Mouse (Mus musculus) megakaryocyte, embryonic 14.5 days (primary cell): ENCODE measurements around the gene Tmem156. TPM values are rescaled to one million over a fixed set of nuclear protein-coding genes. Genes with fewer than 3 reads are reported as not detected.
A peak's percentile ranks its signal among the peaks of the same experiment; 100 is the strongest.

ENCODE experiments used
- H3K27me3 ChIP-seq: replicated peaks from 2 replicates; pipeline ENCODE3; 2012; ENCODE audit warnings: inconsistent platforms
- H3K36me3 ChIP-seq: replicated peaks from 2 replicates; pipeline ENCODE3; 2012; ENCODE audit warnings: low read length, inconsistent platforms, mixed read lengths
- H3K4me1 ChIP-seq: 2 replicates; pipeline ENCODE4 v1.6.1; 2012; ENCODE audit warnings: inconsistent platforms
- H3K4me3 ChIP-seq: replicated peaks from 2 replicates; pipeline ENCODE3; 2012; ENCODE audit warnings: moderate library complexity, mild to moderate bottlenecking, inconsistent platforms
- H3K9me3 ChIP-seq: 2 replicates; pipeline ENCODE4 v1.6.1; 2012; ENCODE audit warnings: inconsistent platforms
- FLI1 ChIP-seq: IDR thresholded peaks from 2 replicates; pipeline ENCODE4 v1.6.1; 2012; ENCODE audit warnings: low read length, inconsistent platforms, mixed read lengths
- GATA1 ChIP-seq: IDR thresholded peaks from 3 replicates; pipeline ENCODE4 v1.6.1; 2012; ENCODE audit warnings: mixed read lengths, low read length, inconsistent platforms, borderline replicate concordance
- polyA plus RNA-seq: library from polyadenylated mRNA; stranded (reverse); fragments of >175 nt; gene quantifications from 2 replicates; pipeline ENCODE4 v1.2.3, GENCODE M21; 2012; ENCODE audit warnings: low replicate concordance; ENCODE audit not compliant: insufficient read depth

Tmem156 gene
- polyA plus RNA-seq, 1 experiment, result not detected

- Histone ChIP-seq H3K9me3 (0 out of 2 replicates have a peak, but pooled peaks cover 3% of the 10 kb centered on the region), H3K4me1 (peaks cover 55% of the 10 kb centered on the region), H3K36me3 (peaks cover 2% of the 10 kb centered on the region), H3K27me3 (peaks cover 3% of the 10 kb centered on the region), H3K4me3 (peak overlapping the region; percentile 75)
- TF ChIP-seq FLI1, result no peak
- no peak for TF ChIP-seq GATA1
Observed at GRCm38 (mm10) chr5:65101209-65101608, 9.3 kb upstream of the Tmem156 start.

GRCm38 (mm10) chr5:65100002-65100401, 8.1 kb upstream of the Tmem156 start:
- peaks cover 3% of the 10 kb centered on the region for H3K27me3 ChIP-seq
- peaks cover 55% of the 10 kb centered on the region for H3K4me1 ChIP-seq
- H3K36me3 ChIP-seq, result peaks cover 2% of the 10 kb centered on the region
- 0 out of 2 replicates have a peak, but pooled peaks cover 3% of the 10 kb centered on the region for H3K9me3 ChIP-seq
- no peak overlapping the region for H3K4me3 ChIP-seq
- no peak for TF ChIP-seq GATA1
- no peak for TF ChIP-seq FLI1

GRCm38 (mm10) chr5:65097457-65097856, 5.5 kb upstream of the Tmem156 start:
- H3K4me1 ChIP-seq, result peaks cover 33% of the 10 kb centered on the region
- H3K4me3 ChIP-seq, result no peak overlapping the region
- H3K9me3 ChIP-seq, result no peaks in the 10 kb centered on the region
- TF ChIP-seq FLI1 (no peak), GATA1 (no peak)
- H3K36me3 ChIP-seq, result no peaks in the 10 kb centered on the region
- H3K27me3 ChIP-seq, result peaks cover 3% of the 10 kb centered on the region

- H3K9me3 ChIP-seq, result no peaks in the 10 kb centered on the region
- TF ChIP-seq FLI1 (no peak), GATA1 (no peak)
- H3K4me1 ChIP-seq, result peaks cover 26% of the 10 kb centered on the region
- peaks cover 3% of the 10 kb centered on the region for H3K27me3 ChIP-seq
- no peaks in the 10 kb centered on the region for H3K36me3 ChIP-seq
- no peak overlapping the region for H3K4me3 ChIP-seq
Observed at GRCm38 (mm10) chr5:65096805-65097204, 4.9 kb upstream of the Tmem156 start.

- Histone ChIP-seq H3K4me1 (peaks cover 24% of the 10 kb centered on the region), H3K4me3 (no peak overlapping the region), H3K36me3 (no peaks in the 10 kb centered on the region), H3K9me3 (no peaks in the 10 kb centered on the region), H3K27me3 (peaks cover 3% of the 10 kb centered on the region)
- TF ChIP-seq GATA1 (no peak), FLI1 (no peak)
Observed at GRCm38 (mm10) chr5:65096082-65096481, 4.2 kb upstream of the Tmem156 start.

- H3K27me3 ChIP-seq, result peaks cover 3% of the 10 kb centered on the region
- H3K9me3 ChIP-seq, result no peaks in the 10 kb centered on the region
- TF ChIP-seq FLI1, result no peak
- TF ChIP-seq GATA1, result no peak
- peaks cover 18% of the 10 kb centered on the region for H3K4me1 ChIP-seq
- H3K4me3 ChIP-seq, result no peak overlapping the region
- H3K36me3 ChIP-seq, result no peaks in the 10 kb centered on the region
Observed at GRCm38 (mm10) chr5:65094902-65095545, 3.1 kb upstream of the Tmem156 start.

- no peak for TF ChIP-seq GATA1
- no peak for TF ChIP-seq FLI1
- no peak overlapping the region for H3K4me3 ChIP-seq
- no peaks in the 10 kb centered on the region for H3K36me3 ChIP-seq
- H3K9me3 ChIP-seq, result no peaks in the 10 kb centered on the region
- H3K27me3 ChIP-seq, result peaks cover 3% of the 10 kb centered on the region
- H3K4me1 ChIP-seq, result peaks cover 9% of the 10 kb centered on the region
Observed at GRCm38 (mm10) chr5:65093769-65094168, 1.8 kb upstream of the Tmem156 start.

GRCm38 (mm10) chr5:65091184-65091858, 611 bp downstream of the Tmem156 start:
- Histone ChIP-seq H3K4me1 (peaks cover 10% of the 10 kb centered on the region; the same call in 1 of the 2 replicates), H3K4me3 (peak overlapping the region; percentile 79), H3K9me3 (no peaks in the 10 kb centered on the region), H3K27me3 (no peaks in the 10 kb centered on the region), H3K36me3 (no peaks in the 10 kb centered on the region)
- no peak for TF ChIP-seq GATA1
- no peak for TF ChIP-seq FLI1

- Histone ChIP-seq H3K4me1 (peaks cover 11% of the 10 kb centered on the region; the same call in 1 of the 2 replicates), H3K9me3 (no peaks in the 10 kb centered on the region), H3K4me3 (no peak overlapping the region), H3K36me3 (no peaks in the 10 kb centered on the region), H3K27me3 (no peaks in the 10 kb centered on the region)
- no peak for TF ChIP-seq FLI1
- TF ChIP-seq GATA1, result no peak
Observed at GRCm38 (mm10) chr5:65089707-65090106, 2.2 kb downstream of the Tmem156 start.

GRCm38 (mm10) chr5:65086522-65086921, 5.4 kb downstream of the Tmem156 start:
- Histone ChIP-seq H3K36me3 (no peaks in the 10 kb centered on the region), H3K4me1 (peaks cover 10% of the 10 kb centered on the region; the same call in 1 of the 2 replicates), H3K4me3 (no peak overlapping the region), H3K9me3 (no peaks in the 10 kb centered on the region), H3K27me3 (no peaks in the 10 kb centered on the region)
- TF ChIP-seq FLI1 (no peak), GATA1 (no peak)
